Mouse (Mus musculus) hindbrain, embryonic 11.5 days (tissue): ENCODE measurements around the gene Tm6sf2. TPM values are rescaled to one million over a fixed set of nuclear protein-coding genes. Genes with fewer than 3 reads are reported as not detected.

ENCODE experiments used
- ATAC-seq: fragments of 200-750 bp; cut with Nextera tagmentation; 2 replicates; pipeline ENCODE4 v1.8.0; 2017; ENCODE audit warnings: mild to moderate bottlenecking, moderate TSS enrichment, moderate library complexity; ENCODE audit not compliant: low FRiP score
- DNase-seq: peaks from one replicate; pipeline ENCODE4 v3.0.0-alpha.2; 2015; ENCODE audit warnings: low spot score
- H3K27ac ChIP-seq: fragments of 300-500 bp; sonication (generic); 2 replicates; pipeline ENCODE4 v1.5.1; 2014; ENCODE audit warnings: mild to moderate bottlenecking, low read depth, low read length
- H3K27me3 ChIP-seq: fragments of 300-500 bp; sonication (generic); 2 replicates; pipeline ENCODE4 v1.6.1; 2014; ENCODE audit warnings: mild to moderate bottlenecking, low read length, moderate library complexity, mixed read lengths; ENCODE audit not compliant: control insufficient read depth, insufficient read depth
- H3K36me3 ChIP-seq: fragments of 300-500 bp; sonication (generic); 2 replicates; pipeline ENCODE4 v1.6.1; 2014; ENCODE audit warnings: mild to moderate bottlenecking, low read length, moderate library complexity, mixed read lengths; ENCODE audit not compliant: control insufficient read depth, insufficient read depth
- H3K4me1 ChIP-seq: fragments of 300-500 bp; sonication (generic); replicated peaks from 2 replicates; pipeline ENCODE4 v1.6.1; 2014; ENCODE audit warnings: low read length, mixed read lengths; ENCODE audit not compliant: control insufficient read depth, insufficient read depth
- H3K4me2 ChIP-seq: fragments of 300-500 bp; sonication (generic); replicated peaks from 2 replicates; pipeline ENCODE4 v1.6.1; 2014; ENCODE audit warnings: mild to moderate bottlenecking, low read depth, low read length
- H3K4me3 ChIP-seq: fragments of 300-500 bp; sonication (generic); 2 replicates; pipeline ENCODE4 v1.5.1; 2014; ENCODE audit warnings: low read depth, low read length
- H3K9ac ChIP-seq: fragments of 300-500 bp; sonication (generic); 2 replicates; pipeline ENCODE4 v1.6.1; 2014; ENCODE audit warnings: low read depth, low read length
- H3K9me3 ChIP-seq: fragments of 300-500 bp; sonication (generic); 2 replicates; pipeline ENCODE4 v1.6.1; 2016; ENCODE audit warnings: low read length; ENCODE audit not compliant: control insufficient read depth
- WGBS: fragments of 180-500 bp; shearing (Covaris S2); extraction: QIAGEN DNeasy Blood & Tissue Kit; methylation state at CpG from one replicate; pipeline ENCODE4 v1.1.7; 2014; 5-methylcytosine and 5-hydroxymethylcytosine counted together
- polyA plus RNA-seq: library from polyadenylated mRNA; unstranded; fragments of >200 nt; fragmentation: Nextera tagmentation; extraction: Ambion mirVana; gene quantifications from 2 replicates; pipeline ENCODE4 v1.2.1, GENCODE M21; 2014

Gene Tm6sf2
- polyA plus RNA-seq, 1 experiment from 2014 or later: 1.4 TPM

- ATAC-seq (no peak), DNase-seq (peak; percentile 62)
- WGBS: 2% methylated on average over 64 of the region's 71 CpGs
Measured at GRCm38 (mm10) chr8:70084191-70085065, 11.7 kb downstream of the Tm6sf2 start.

GRCm38 (mm10) chr8:70086151-70086550 is 13.4 kb downstream of the Tm6sf2 start:
- no peak for ATAC-seq
- 48% methylated on average over 1 of the region's 1 CpGs for WGBS
- H3K9me3 ChIP-seq: no peaks in the 10 kb centered on the region
- H3K4me1 ChIP-seq: peaks cover 18% of the 10 kb centered on the region
- H3K9ac ChIP-seq: no peak overlapping the region
- no peaks in the 10 kb centered on the region for H3K36me3 ChIP-seq
- peaks cover 70% of the 10 kb centered on the region for H3K27me3 ChIP-seq
- H3K4me2 ChIP-seq: no peak overlapping the region
- no peak overlapping the region for H3K27ac ChIP-seq
- no peak overlapping the region; the same call in 1 of the 2 replicates for H3K4me3 ChIP-seq
- no peak for DNase-seq

More at GRCm38 (mm10) chr8:70084191-70085065, 11.7 kb downstream of the Tm6sf2 start:
- no peaks in the 10 kb centered on the region for H3K36me3 ChIP-seq
- H3K9me3 ChIP-seq: no peaks in the 10 kb centered on the region
- H3K4me2 ChIP-seq: peak overlapping the region; percentile 63
- peak overlapping the region; percentile 35 for H3K4me3 ChIP-seq
- H3K9ac ChIP-seq: peak overlapping the region; percentile 31
- H3K4me1 ChIP-seq: peaks cover 16% of the 10 kb centered on the region
- peaks cover 67% of the 10 kb centered on the region for H3K27me3 ChIP-seq
- no peak overlapping the region for H3K27ac ChIP-seq

GRCm38 (mm10) chr8:70087237-70087636 is 14.5 kb downstream of the Tm6sf2 start:
- H3K27me3 ChIP-seq: peaks cover 70% of the 10 kb centered on the region
- ATAC-seq: no peak
- WGBS: 7% methylated on average over 7 of the region's 7 CpGs
- H3K9ac ChIP-seq: no peak overlapping the region
- no peak overlapping the region for H3K4me2 ChIP-seq
- DNase-seq: peak; percentile 15
- H3K36me3 ChIP-seq: no peaks in the 10 kb centered on the region
- no peak overlapping the region for H3K4me3 ChIP-seq
- peaks cover 18% of the 10 kb centered on the region for H3K4me1 ChIP-seq
- H3K9me3 ChIP-seq: no peaks in the 10 kb centered on the region
- H3K27ac ChIP-seq: no peak overlapping the region

- peaks cover 66% of the 10 kb centered on the region for H3K27me3 ChIP-seq
- no peaks in the 10 kb centered on the region for H3K9me3 ChIP-seq
- H3K4me2 ChIP-seq: peak overlapping the region; percentile 81
- DNase-seq: peak; percentile 75
- ATAC-seq: peak; percentile 71
- no peaks in the 10 kb centered on the region for H3K36me3 ChIP-seq
- H3K4me1 ChIP-seq: peaks cover 18% of the 10 kb centered on the region
- no peak overlapping the region for H3K27ac ChIP-seq
- WGBS: 3% methylated on average over 56 of the region's 56 CpGs
- H3K9ac ChIP-seq: peak overlapping the region; percentile 35
- peak overlapping the region; percentile 27 for H3K4me3 ChIP-seq
Measured at GRCm38 (mm10) chr8:70087836-70088650, 15.3 kb downstream of the Tm6sf2 start.

- H3K4me1 ChIP-seq: peaks cover 10% of the 10 kb centered on the region; the same call in 1 of the 2 replicates
- H3K9me3 ChIP-seq: no peaks in the 10 kb centered on the region
- DNase-seq: peak; percentile 59
- no peak overlapping the region for H3K4me2 ChIP-seq
- H3K27ac ChIP-seq: no peak overlapping the region
- no peak overlapping the region for H3K4me3 ChIP-seq
- peak; percentile 26; the same call in 1 of the 2 replicates for ATAC-seq
- no peaks in the 10 kb centered on the region for H3K36me3 ChIP-seq
- WGBS: 46% methylated on average over 9 of the region's 9 CpGs
- no peak overlapping the region for H3K9ac ChIP-seq
- H3K27me3 ChIP-seq: peaks cover 52% of the 10 kb centered on the region
Measured at GRCm38 (mm10) chr8:70089296-70089960, 16.7 kb downstream of the Tm6sf2 start.

- Histone ChIP-seq H3K9me3 (no peaks in the 10 kb centered on the region; the same call in 1 of the 2 replicates), H3K4me1 (0 out of 2 replicates have a peak, but pooled peaks cover 8% of the 10 kb centered on the region), H3K27me3 (peaks cover 19% of the 10 kb centered on the region), H3K9ac (no peak overlapping the region), H3K27ac (no peak overlapping the region), H3K36me3 (peaks cover 10% of the 10 kb centered on the region), H3K4me3 (no peak overlapping the region), H3K4me2 (no peak overlapping the region)
- ATAC-seq: no peak
- DNase-seq: no peak
- WGBS: 72% methylated on average over 8 of the region's 8 CpGs
Measured at GRCm38 (mm10) chr8:70092786-70093185, 20.1 kb downstream of the Tm6sf2 start.

GRCm38 (mm10) chr8:70099276-70099675 is 26.6 kb downstream of the Tm6sf2 start:
- ATAC-seq (no peak), DNase-seq (no peak)
- Histone ChIP-seq H3K4me1 (no peaks in the 10 kb centered on the region), H3K9me3 (no peaks in the 10 kb centered on the region; the same call in 1 of the 2 replicates), H3K27ac (no peak overlapping the region), H3K36me3 (peaks cover 21% of the 10 kb centered on the region), H3K4me3 (no peak overlapping the region), H3K9ac (no peak overlapping the region), H3K27me3 (no peaks in the 10 kb centered on the region), H3K4me2 (no peak overlapping the region)
- 82% methylated on average over 8 of the region's 8 CpGs for WGBS

- WGBS: 91% methylated on average over 8 of the region's 8 CpGs
- H3K27ac ChIP-seq: no peak overlapping the region
- ATAC-seq (no peak), DNase-seq (no peak)
- H3K4me2 ChIP-seq: no peak overlapping the region
- no peaks in the 10 kb centered on the region for H3K27me3 ChIP-seq
- no peaks in the 10 kb centered on the region; the same call in 1 of the 2 replicates for H3K9me3 ChIP-seq
- no peak overlapping the region for H3K9ac ChIP-seq
- H3K36me3 ChIP-seq: peaks cover 18% of the 10 kb centered on the region
- H3K4me1 ChIP-seq: no peaks in the 10 kb centered on the region
- H3K4me3 ChIP-seq: no peak overlapping the region
Measured at GRCm38 (mm10) chr8:70100241-70100640, 27.5 kb downstream of the Tm6sf2 start.
